Mouse (Mus musculus): ENCODE data around the gene Pde6g. TPM values are rescaled to one million over a fixed set of nuclear protein-coding genes. Genes with fewer than 3 reads are reported as not detected.

Gene Pde6g
- polyA plus RNA-seq (2012; rRNA removed): 0.34 and 0.63 TPM in 2 replicates

- no peak for DNase-seq (ENCODE audit: low spot score)
Measured at GRCm38 (mm10) chr11:120453306-120453705, at the start of gene Pde6g. Pde6g (minus strand) TSS chr11:120453500.

- DNase-seq (ENCODE audit: low spot score): no peak
Measured at GRCm38 (mm10) chr11:120501701-120502100, 48.4 kb upstream of the Pde6g start.

- DNase-seq (ENCODE audit: low spot score): no peak
Measured at GRCm38 (mm10) chr11:120501018-120501417, 47.7 kb upstream of the Pde6g start.

GRCm38 (mm10) chr11:120500357-120500756 is 47.1 kb upstream of the Pde6g start:
- peak; percentile 67 for DNase-seq (ENCODE audit: low spot score)

GRCm38 (mm10) chr11:120499894-120500293 is 46.6 kb upstream of the Pde6g start:
- DNase-seq (ENCODE audit: low spot score): no peak

GRCm38 (mm10) chr11:120498891-120499290 is 45.6 kb upstream of the Pde6g start:
- no peak for DNase-seq (ENCODE audit: low spot score)

GRCm38 (mm10) chr11:120498226-120498625 is 44.9 kb upstream of the Pde6g start:
- no peak for DNase-seq (ENCODE audit: low spot score)

- no peak for DNase-seq (ENCODE audit: low spot score)
Measured at GRCm38 (mm10) chr11:120497436-120497835, 44.1 kb upstream of the Pde6g start.

- no peak for DNase-seq (ENCODE audit: low spot score)
Measured at GRCm38 (mm10) chr11:120493911-120494310, 40.6 kb upstream of the Pde6g start.

- no peak for DNase-seq (ENCODE audit: low spot score)
Measured at GRCm38 (mm10) chr11:120493351-120493750, 40.1 kb upstream of the Pde6g start.

GRCm38 (mm10) chr11:120492878-120493203 is 39.5 kb upstream of the Pde6g start:
- DNase-seq (ENCODE audit: low spot score): no peak

- no peak for DNase-seq (ENCODE audit: low spot score)
Measured at GRCm38 (mm10) chr11:120492024-120492877, 39.0 kb upstream of the Pde6g start.

- peak; percentile 84 for DNase-seq (ENCODE audit: low spot score)
Measured at GRCm38 (mm10) chr11:120491317-120492023, 38.2 kb upstream of the Pde6g start, which contains the start of gene Slc25a10. Slc25a10 (plus strand) TSS chr11:120491840.

- no peak for DNase-seq (ENCODE audit: low spot score)
Measured at GRCm38 (mm10) chr11:120490291-120491046, 37.2 kb upstream of the Pde6g start.

GRCm38 (mm10) chr11:120489054-120489761 is 35.9 kb upstream of the Pde6g start:
- DNase-seq (ENCODE audit: low spot score): no peak

- no peak for DNase-seq (ENCODE audit: low spot score)
Measured at GRCm38 (mm10) chr11:120488516-120488915, 35.2 kb upstream of the Pde6g start.

GRCm38 (mm10) chr11:120485251-120485650 is 32.0 kb upstream of the Pde6g start:
- no peak for DNase-seq (ENCODE audit: low spot score)

- DNase-seq (ENCODE audit: low spot score): peak; percentile 78
Measured at GRCm38 (mm10) chr11:120484265-120484981, 31.1 kb upstream of the Pde6g start, which contains the start of gene Mrpl12. Mrpl12 (plus strand) TSS chr11:120484613.

- no peak for DNase-seq (ENCODE audit: low spot score)
Measured at GRCm38 (mm10) chr11:120483448-120483934, 30.2 kb upstream of the Pde6g start.

GRCm38 (mm10) chr11:120472052-120472451 is 18.8 kb upstream of the Pde6g start:
- DNase-seq (ENCODE audit: low spot score): no peak

- no peak for DNase-seq (ENCODE audit: low spot score)
Measured at GRCm38 (mm10) chr11:120467736-120468092, 14.4 kb upstream of the Pde6g start.

Measured in urinary bladder, adult 2 months (tissue).